13 mouse cellular contexts compared by ENCODE assay signal in the genomic region with DNA sequence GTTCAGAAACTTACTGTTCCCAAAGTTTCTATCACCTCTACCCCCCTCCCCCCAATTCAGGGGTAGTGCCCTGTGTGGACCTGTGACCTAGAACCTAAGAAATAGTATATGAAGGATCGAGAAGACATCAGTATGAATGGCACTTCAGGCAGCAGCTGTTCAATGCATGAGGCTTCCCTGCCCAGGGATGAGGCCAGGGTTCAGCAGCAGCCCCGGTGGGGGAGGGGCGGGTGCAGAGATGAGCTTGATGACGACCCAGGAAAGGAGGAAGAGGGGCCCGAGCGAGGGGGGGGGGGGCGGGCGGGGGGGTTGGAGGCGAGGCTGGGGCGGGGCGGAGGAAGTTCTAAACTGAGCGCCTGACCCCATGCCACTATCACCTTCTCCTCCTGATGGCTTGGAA. TPM values are rescaled to one million over a fixed set of nuclear protein-coding genes. Genes with fewer than 3 reads are reported as not detected.
DNase-seq lines count a peak whose midpoint lies in the region; ATAC-seq and TF ChIP-seq lines count a peak whose summit lies in the region.
"Had no signal": no experiment of that assay in that cellular context is flagged by ENCODE, and none has a peak within 500 bp of the region (broad histone marks: within the 10 kb centered on the region; RNA-seq: fewer than 3 reads in every experiment).

No protein-coding gene starts in this region.

- no peak for DNase-seq in lung, adult 2 months
- peak; percentile 22 for DNase-seq in embryo, embryonic 11.5 days (ENCODE audit: low read depth, low spot score)
- peak; percentile 67 for DNase-seq in thymus, postnatal 14 days
- DNase-seq in frontal cortex, postnatal 36 days (ENCODE audit: low spot score in 2 of 2) = no peak
- DNase-seq: cerebellum, postnatal 36 days; heart, adult 11 months; lung, postnatal 10 days had no signal

- TF ChIP-seq CTCF in lung, adult 2 months (IDR thresholded peaks at IDR 0.05; ENCODE audit: insufficient read depth, low read length) = no peak

- H3K4me3 ChIP-seq in lung, embryonic 16.5 days (ENCODE audit: low read length) = no peak overlapping the region
- H3K4me3 ChIP-seq in lung, adult 2 months (replicated peaks; ENCODE audit: extremely low read depth, low read depth, low read length) = no peak overlapping the region
- no peak overlapping the region for H3K4me3 ChIP-seq in liver, embryonic 12.5 days
- H3K4me3 ChIP-seq: myocyte had no signal

- no peaks in the 10 kb centered on the region for H3K36me3 ChIP-seq in lung, embryonic 16.5 days (ENCODE audit: control insufficient read depth, insufficient read depth, low read length)
- H3K36me3 ChIP-seq in liver, embryonic 12.5 days = no peaks in the 10 kb centered on the region

- no peaks in the 10 kb centered on the region for H3K9me3 ChIP-seq in lung, embryonic 16.5 days (ENCODE audit: control insufficient read depth, low read length)
- H3K9me3 ChIP-seq in liver, embryonic 12.5 days (replicated peaks) = no peaks in the 10 kb centered on the region

- H3K4me1 ChIP-seq in lung, embryonic 16.5 days (replicated peaks; ENCODE audit: control insufficient read depth, insufficient read depth, low read length) = peaks cover 4% of the 10 kb centered on the region; the same call in 1 of the 2 replicates
- no peaks in the 10 kb centered on the region; the same call in 1 of the 2 replicates for H3K4me1 ChIP-seq in lung, adult 2 months (ENCODE audit: control insufficient read depth, insufficient read depth, low read length)
- H3K4me1 ChIP-seq in liver, embryonic 12.5 days = peaks cover 31% of the 10 kb centered on the region

- WGBS in lung, embryonic 16.5 days = 15% methylated on average over 6 of the region's 12 CpGs
- WGBS in lung, adult 2 months = 15% methylated on average over 6 of the region's 12 CpGs
- WGBS in liver, embryonic 12.5 days (ENCODE audit: insufficient replicate concordance) = 1% methylated on average over 9 of the region's 12 CpGs

- H3K27ac ChIP-seq in lung, embryonic 16.5 days (ENCODE audit: low read length) = no peak overlapping the region
- no peak overlapping the region for H3K27ac ChIP-seq in liver, embryonic 12.5 days

- no peak overlapping the region for H3K4me2 ChIP-seq in lung, embryonic 16.5 days (ENCODE audit: low read depth, low read length)
- peak overlapping the region; percentile 21 for H3K4me2 ChIP-seq in liver, embryonic 12.5 days

- no peaks in the 10 kb centered on the region for H3K27me3 ChIP-seq in lung, embryonic 16.5 days (ENCODE audit: control insufficient read depth, insufficient read depth, low read depth, low read length)
- no peaks in the 10 kb centered on the region for H3K27me3 ChIP-seq in liver, embryonic 12.5 days (replicated peaks)

- ATAC-seq in lung, embryonic 16.5 days (ENCODE audit: low read depth) = peak; percentile 35
- ATAC-seq in liver, embryonic 12.5 days = no peak
- no peak for ATAC-seq in frontal cortex, adult (ENCODE audit: low TSS enrichment)
- ATAC-seq: hindbrain, embryonic 16.5 days had no signal

- no peak for TF ChIP-seq POLR2A in lung, adult 2 months (IDR thresholded peaks at IDR 0.05; ENCODE audit: borderline replicate concordance, extremely low read depth, low read depth, low read length)

- H3K9ac ChIP-seq in lung, embryonic 16.5 days (ENCODE audit: low read length) = no peak overlapping the region
- no peak overlapping the region for H3K9ac ChIP-seq in liver, embryonic 12.5 days

RNA-seq across cellular contexts. Expression of a gene that starts 3.6 kb away (rescaled TPM):
- not detected in 2 replicates for polyA plus RNA-seq in lung, embryonic 16.5 days (2015; fragmentation: Nextera tagmentation; extraction: Ambion mirVana)
- polyA plus RNA-seq in lung, adult 2 months (2012; rRNA removed) = not detected in 2 replicates
- polyA plus RNA-seq in liver, embryonic 12.5 days (2016; fragmentation: Nextera tagmentation; extraction: Ambion mirVana) = not detected in 2 replicates
- polyA plus RNA-seq: forebrain, embryonic 11.5 days; hindbrain, embryonic 16.5 days; myocyte had no signal

RNA-seq across cellular contexts. Expression of a gene that starts 9.6 kb away (rescaled TPM):
- polyA plus RNA-seq in lung, embryonic 16.5 days (2015; fragmentation: Nextera tagmentation; extraction: Ambion mirVana) = 0.08 and 0.16 TPM in 2 replicates
- 1.0 and 1.3 TPM in 2 replicates for polyA plus RNA-seq in lung, adult 2 months (2012; rRNA removed)
- not detected in 2 replicates for polyA plus RNA-seq in liver, embryonic 12.5 days (2016; fragmentation: Nextera tagmentation; extraction: Ambion mirVana)

RNA-seq across cellular contexts. Expression of a gene that starts 53.7 kb away (rescaled TPM):
- polyA plus RNA-seq in lung, embryonic 16.5 days (2015; fragmentation: Nextera tagmentation; extraction: Ambion mirVana) = 45.2 and 47.8 TPM in 2 replicates
- 146 and 185 TPM in 2 replicates for polyA plus RNA-seq in lung, adult 2 months (2012; rRNA removed)
- 16.2 TPM in 2 replicates for polyA plus RNA-seq in liver, embryonic 12.5 days (2016; fragmentation: Nextera tagmentation; extraction: Ambion mirVana)

Comparison
In these comparisons a context has a peak if more than half of its experiments do, and no peak if none do; other contexts are left out.
1. DNase-seq: peak in embryo, embryonic 11.5 days (single experiment) and thymus, postnatal 14 days (single experiment); none in lung, adult 2 months (single experiment) and frontal cortex, postnatal 36 days (0 of 2).